Comparison of ENCODE assay signal across 10 mouse cellular contexts in the genomic region with DNA sequence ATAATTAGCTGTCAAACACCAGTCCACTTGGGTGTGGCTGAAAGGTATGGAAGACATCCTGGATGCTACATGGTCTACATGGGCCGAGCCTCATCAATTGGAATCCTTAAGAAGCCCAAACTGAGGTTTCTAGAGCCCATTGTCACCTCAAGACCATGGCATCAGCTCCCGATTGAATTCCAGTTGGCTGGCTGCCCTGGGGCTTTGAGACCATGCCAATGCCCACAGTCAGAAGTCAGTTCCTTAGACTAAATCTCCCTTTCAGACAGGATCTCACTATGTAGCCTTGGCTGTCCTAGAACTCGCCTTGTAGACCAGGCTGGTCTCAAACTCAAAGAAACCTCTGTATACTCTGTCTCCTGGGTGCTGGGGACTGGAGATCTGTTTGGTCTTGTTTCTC.
"Had no signal": no experiment of that assay in that cellular context is flagged by ENCODE, and none has a peak within 500 bp of the region (broad histone marks: within the 10 kb centered on the region; RNA-seq: fewer than 3 reads in every experiment).

No protein-coding gene starts in this region.

- DNase-seq: kidney, adult 18-20 months; kidney, postnatal 10 days; layer of hippocampus, postnatal 36 days; liver; lung, embryonic 14.5 days; retina, postnatal 1 day; right cerebral cortex, postnatal 25 days; thymus, adult 2 months; thymus, postnatal 14 days; thymus, postnatal 4 days had no signal
